Mouse (Mus musculus) left cerebral cortex, adult 2 months (tissue): Measurements from ENCODE around the gene Gm14403. TPM values are rescaled to one million over a fixed set of nuclear protein-coding genes. Genes with fewer than 3 reads are reported as not detected.
"Not testable (repeated sequence)": the region's sequence is repeated elsewhere in the genome, so short reads cannot be mapped to it uniquely, and the experiment has no call there.

Experiments
- DNase-seq, 2 experiments: peaks; one replicate each; pipeline ENCODE4 v3.0.0; 2021 to 2022; ENCODE audit warnings: low spot score in 2 of 2, mixed read lengths in 1 of 2; ENCODE audit errors: extremely low spot score in 1 of 2
- H3K27ac ChIP-seq: fragments of 200-600 bp; 2 replicates; pipeline ENCODE4 v1.8.1; 2022
- H3K4me3 ChIP-seq: fragments of 200-600 bp; 2 replicates; pipeline ENCODE4 v1.8.1; 2022
- CTCF ChIP-seq: fragments of 200-600 bp; IDR thresholded peaks from 2 replicates; pipeline ENCODE4 v1.8.1; 2022; ENCODE audit warnings: antibody characterized with exemption, mild to moderate bottlenecking, moderate library complexity
- intact Hi-C: fragments of 180-260 bp; cut with DNase I; formaldehyde crosslinking; loops from one replicate; pipeline ENCODE4 v1.15.1; 2025
- total RNA-seq, 2 experiments: library from RNA; stranded (reverse); gene quantifications; 2 replicates each; pipeline ENCODE4 v1.2.3; 2021

Gm14403 gene
- total RNA-seq, 2 experiments from 2014 or later, result 29.7 to 36.2 TPM

GRCm38 (mm10) chr2:177520035-177520434 is 22.0 kb downstream of the Gm14403 start:
- peak in 1 of 2 experiments; percentile 6 for DNase-seq
- intact Hi-C loops, result no loop called here
- Histone ChIP-seq H3K27ac (no peak overlapping the region), H3K4me3 (no peak overlapping the region)
- no peak for TF ChIP-seq CTCF

GRCm38 (mm10) chr2:177523061-177523460 is 25.0 kb downstream of the Gm14403 start:
- TF ChIP-seq CTCF, result no peak
- DNase-seq, result peak in 1 of 2 experiments; percentile 9
- intact Hi-C loops, result no loop called here
- H3K4me3 ChIP-seq, result no peak overlapping the region
- no peak overlapping the region for H3K27ac ChIP-seq

- H3K4me3 ChIP-seq, DNase-seq, intact Hi-C loops, H3K27ac ChIP-seq: not testable (repeated sequence)
Measured at GRCm38 (mm10) chr2:177523674-177524073, 25.7 kb downstream of the Gm14403 start.

- DNase-seq, result peak in 1 of 2 experiments; percentile 8
- intact Hi-C loops, H3K4me3 ChIP-seq, H3K27ac ChIP-seq: not testable (repeated sequence)
Measured at GRCm38 (mm10) chr2:177524171-177524570, 26.2 kb downstream of the Gm14403 start.

GRCm38 (mm10) chr2:177535876-177536275 is 37.9 kb downstream of the Gm14403 start:
- H3K4me3 ChIP-seq, result no peak overlapping the region
- intact Hi-C loops, result no loop called here
- no peak for DNase-seq
- TF ChIP-seq CTCF, result no peak
- no peak overlapping the region for H3K27ac ChIP-seq

- DNase-seq, H3K27ac ChIP-seq, H3K4me3 ChIP-seq, intact Hi-C loops: not testable (repeated sequence)
Measured at GRCm38 (mm10) chr2:177537141-177537540, 39.1 kb downstream of the Gm14403 start.

GRCm38 (mm10) chr2:177537717-177538116 is 39.7 kb downstream of the Gm14403 start:
- H3K27ac ChIP-seq, DNase-seq, H3K4me3 ChIP-seq, intact Hi-C loops: not testable (repeated sequence)

GRCm38 (mm10) chr2:177555261-177555660 is 57.2 kb downstream of the Gm14403 start:
- H3K27ac ChIP-seq, DNase-seq, intact Hi-C loops, H3K4me3 ChIP-seq: not testable (repeated sequence)

Other genes starting within 250 kb of the Gm14403 start
- gene Gm14409, start 231.2 kb upstream of the Gm14403 start, total RNA-seq, result 1 to 10 TPM; 1.8 to 2.2 TPM
- 1 to 10 TPM; 4.2 to 5.3 TPM for gene Gm14412, start 173.9 kb upstream of the Gm14403 start, total RNA-seq
- 10 to 100 TPM; 30.7 to 31.7 TPM for gene Gm14418, start 99.9 kb upstream of the Gm14403 start, total RNA-seq
- gene Zfp970, start 33.5 kb upstream of the Gm14403 start, total RNA-seq, result 10 to 100 TPM; 29.3 to 34.0 TPM
- gene Gm14406, start 80.0 kb downstream of the Gm14403 start, total RNA-seq, result 1 to 10 TPM in 1 of 2 experiments, under 1 TPM in 1; 0.48 to 1.1 TPM